Mouse (Mus musculus): ENCODE measurements at regions not wholly inside any gene's neighbourhood (a gene's known extent, or its start where the extent isn't known, plus 50 kb on each side); places are given as distances from the start of the nearest gene placed in this dataset.
A peak's percentile ranks its signal among the peaks of the same experiment; 100 is the strongest.

GRCm38 (mm10) chr1:71472691-71473090, 58.0 kb upstream of the Abca12 start:
- DNase-seq (ENCODE audit: extremely low spot score in 1 of 2, low spot score in 1 of 2), result no peak

DNA sequence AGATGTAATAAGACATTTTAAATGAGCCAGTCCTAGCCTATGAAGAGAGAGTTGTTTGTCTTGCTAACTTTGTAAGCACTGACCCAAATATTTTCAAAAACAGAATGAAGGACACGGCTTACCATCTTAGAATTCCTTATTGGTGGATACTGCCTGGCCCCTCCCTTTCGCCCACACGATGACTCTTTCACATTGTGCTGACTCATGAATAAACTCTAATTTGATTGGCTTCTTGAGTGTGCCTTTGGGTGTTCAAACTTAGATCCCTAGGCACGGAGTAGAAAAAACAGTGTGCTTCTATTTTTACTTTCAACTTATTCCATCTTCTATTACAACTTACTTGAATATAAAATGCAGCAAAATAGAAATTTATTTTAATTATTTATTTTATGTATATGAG, 68.4 kb upstream of the Abca12 start:
- DNase-seq (ENCODE audit: extremely low spot score in 1 of 2, low spot score in 1 of 2), result no peak

DNA sequence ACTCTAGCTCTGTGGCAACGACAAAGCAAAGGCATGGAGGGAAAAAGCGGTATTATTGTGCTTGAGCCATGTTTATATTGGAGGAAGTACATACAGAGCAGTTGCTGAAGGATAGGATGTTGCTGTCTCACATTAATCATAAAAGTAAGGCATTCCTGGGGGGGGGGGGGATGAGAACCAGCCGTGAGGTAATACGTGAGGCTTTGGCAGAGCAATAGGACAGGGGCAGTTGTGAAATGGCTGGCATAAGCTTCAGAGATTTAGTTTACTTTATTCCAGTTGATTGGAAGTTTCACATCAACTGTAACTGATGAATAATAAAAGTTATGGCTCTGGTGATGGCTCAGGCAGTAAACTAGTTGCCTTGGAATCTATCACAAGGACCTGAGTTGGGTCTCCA, 62.4 kb upstream of the Atic start:
- DNase-seq (ENCODE audit: extremely low spot score in 1 of 2, low spot score in 1 of 2), result no peak

- DNase-seq (ENCODE audit: extremely low spot score in 1 of 2, low spot score in 1 of 2), result peak in 1 of 2 experiments; percentile 73
Observed at GRCm38 (mm10) chr1:71505898-71506297, 51.1 kb upstream of the Atic start.

DNA sequence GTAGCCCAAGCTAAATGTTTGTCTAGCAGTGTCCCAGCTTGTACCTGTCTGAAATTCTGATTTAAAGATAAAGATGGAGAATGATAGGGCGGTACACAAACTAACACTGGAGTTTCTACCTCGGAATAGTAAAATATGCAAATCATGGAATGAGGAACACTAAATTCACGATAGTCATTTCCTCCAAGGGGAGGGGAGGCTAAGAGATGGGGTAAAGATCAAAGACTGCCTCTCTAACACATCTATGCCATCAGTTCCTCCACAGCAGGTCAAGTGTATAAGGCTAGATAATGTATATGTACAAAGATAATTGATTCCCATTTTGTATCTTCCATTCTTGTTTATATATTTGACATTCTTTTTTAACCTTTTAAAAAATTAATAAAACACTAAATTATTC, 50.4 kb upstream of the Atic start:
- no peak for DNase-seq (ENCODE audit: extremely low spot score in 1 of 2, low spot score in 1 of 2)
